Mouse (Mus musculus) heart, postnatal 0 days (tissue): ENCODE results near the gene 4931409K22Rik.

ENCODE experiments used
- CTCF ChIP-seq: IDR thresholded peaks from 2 replicates; pipeline ENCODE4 v1.5.1; 2016; ENCODE audit warnings: antibody characterized with exemption, control low read depth, low read depth
- EP300 ChIP-seq: IDR thresholded peaks from 2 replicates; pipeline ENCODE4 v1.6.1; 2016; ENCODE audit warnings: antibody characterized with exemption, low read depth

- TF ChIP-seq CTCF (no peak), EP300 (no peak)
These were observed 23.2 kb downstream of the 4931409K22Rik start for GRCm38 (mm10) chr5:24533391-24533790.
